Mouse (Mus musculus) cerebellum, postnatal 36 days (tissue): ENCODE measurements around the gene Tprkb.
"Not testable (repeated sequence)": the region's sequence is repeated elsewhere in the genome, so short reads cannot be mapped to it uniquely, and the experiment has no call there.

Experiments used
- DNase-seq, 2 experiments: peaks; one replicate each; pipeline ENCODE4 v3.0.0; 2021 to 2022; ENCODE audit warnings: mixed read lengths in 2 of 2

The Tprkb gene

GRCm38 (mm10) chr6:85975761-85976160 lies 64.1 kb downstream of the Tprkb start:
- DNase-seq: no peak

DNA sequence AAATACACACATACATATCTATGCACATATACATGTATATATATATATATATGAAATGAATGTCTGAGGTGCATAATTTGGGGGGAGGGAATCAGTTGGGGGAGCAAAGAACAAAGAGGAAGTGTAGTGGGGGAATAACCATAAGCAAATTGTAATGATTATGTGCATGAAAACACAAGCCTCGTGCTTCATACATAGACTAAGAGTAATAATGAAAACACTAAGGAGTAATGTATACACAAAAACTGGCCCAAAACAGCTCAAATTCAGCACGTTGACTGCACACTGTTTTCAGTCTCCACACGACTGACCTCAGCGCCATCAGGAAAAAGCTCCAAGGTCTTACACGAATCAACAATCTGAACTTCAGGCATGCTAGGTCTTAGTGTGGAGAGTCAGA lies 64.6 kb downstream of the Tprkb start:
- no peak for DNase-seq

GRCm38 (mm10) chr6:85978736-85979135 lies 67.1 kb downstream of the Tprkb start:
- DNase-seq: not testable (repeated sequence)
